In genomic region chr5:121614921-121615320, GRCm38 (mm10) we compare ENCODE assay signal across 7 mouse cellular contexts. TPM values are rescaled to one million over a fixed set of nuclear protein-coding genes. Genes with fewer than 3 reads are reported as not detected.
DNase-seq lines count a peak whose midpoint lies in the region; TF ChIP-seq lines count a peak whose summit lies in the region.
"Not testable (repeated sequence)": the region's sequence is repeated elsewhere in the genome, so short reads cannot be mapped to it uniquely, and the experiment has no call there.

No protein-coding gene starts in this region.

- not testable (repeated sequence) for H3K4me1 ChIP-seq in brown adipose tissue, adult 24 weeks (ENCODE audit: control insufficient read depth, insufficient read depth, insufficient read length, low read length); kidney, adult 2 months (ENCODE audit: control insufficient read depth, insufficient read depth, low read length); lung, adult 2 months (ENCODE audit: control insufficient read depth, insufficient read depth, low read length)

- peak; percentile 91 for DNase-seq in heart, adult 11 months
- peak; percentile 47 for DNase-seq in kidney, adult 2 months
- peak; percentile 45 to 47 for DNase-seq in kidney, postnatal 36 days
- not testable (repeated sequence) for DNase-seq in lung, adult 2 months
- peak; percentile 33 for DNase-seq in lung, postnatal 14 days
- DNase-seq in lung, postnatal 36 days = peak; percentile 66

- not testable (repeated sequence) for TF ChIP-seq POLR2A in kidney, adult 2 months (IDR thresholded peaks at IDR 0.05; ENCODE audit: low read depth, low read length)
- TF ChIP-seq POLR2A in lung, adult 2 months (IDR thresholded peaks at IDR 0.05; ENCODE audit: borderline replicate concordance, extremely low read depth, low read depth, low read length) = 0 out of 2 replicates have a peak, but pooled peaks have one; percentile 13

- TF ChIP-seq CTCF in kidney, adult 2 months (conservative IDR thresholded peaks at IDR 0.05; ENCODE audit: insufficient read depth, insufficient read length, low read depth, low read length); lung, adult 2 months (IDR thresholded peaks at IDR 0.05; ENCODE audit: insufficient read depth, low read length): not testable (repeated sequence)

- not testable (repeated sequence) for H3K36me3 ChIP-seq in kidney, adult 2 months (ENCODE audit: control insufficient read depth, insufficient read depth, low read length)

- WGBS in kidney, adult 2 months = 64% methylated on average over 3 of the region's 3 CpGs
- WGBS in lung, adult 2 months = 43% methylated on average over 3 of the region's 3 CpGs

- H3K27ac ChIP-seq in brown adipose tissue, adult 24 weeks (replicated peaks; ENCODE audit: low read depth, low read length) = 0 out of 2 replicates have a peak overlapping the region, but pooled peaks have one; percentile 12
- peak overlapping the region; percentile 54; the same call in 1 of the 2 replicates for H3K27ac ChIP-seq in kidney, adult 2 months (ENCODE audit: insufficient read depth, low read depth, low read length)

- H3K4me3 ChIP-seq in brown adipose tissue, adult 24 weeks (ENCODE audit: insufficient read depth, low read depth, low read length); kidney, adult 2 months (ENCODE audit: insufficient read depth, low read depth, low read length); lung, adult 2 months (replicated peaks; ENCODE audit: extremely low read depth, low read depth, low read length): not testable (repeated sequence)

- not testable (repeated sequence) for H3K27me3 ChIP-seq in kidney, adult 2 months (replicated peaks; ENCODE audit: control insufficient read depth, insufficient read depth, low read length)

RNA-seq across cellular contexts. Expression of gene Acad12, which starts 3.8 kb away (rescaled TPM):
- polyA plus RNA-seq in brown adipose tissue, adult 24 weeks (2012; ENCODE audit: insufficient read depth, insufficient read length, missing spikeins) = 18.4 and 32.3 TPM in 2 replicates
- 47.0 and 51.4 TPM in 2 replicates for polyA plus RNA-seq in kidney, adult 2 months (2012; rRNA removed)
- polyA plus RNA-seq in lung, adult 2 months (2012; rRNA removed) = 10.1 and 10.3 TPM in 2 replicates

RNA-seq across cellular contexts. Expression of gene Aldh2, which starts 21.3 kb away (rescaled TPM):
- 645 and 839 TPM in 2 replicates for polyA plus RNA-seq in brown adipose tissue, adult 24 weeks (2012; ENCODE audit: insufficient read depth, insufficient read length, missing spikeins)
- polyA plus RNA-seq in kidney, adult 2 months (2012; rRNA removed) = 1,369 and 1,431 TPM in 2 replicates
- 1,209 and 1,438 TPM in 2 replicates for polyA plus RNA-seq in lung, adult 2 months (2012; rRNA removed)

RNA-seq across cellular contexts. Expression of gene Acad10, which starts 45.4 kb away (rescaled TPM):
- 23.2 and 30.2 TPM in 2 replicates for polyA plus RNA-seq in brown adipose tissue, adult 24 weeks (2012; ENCODE audit: insufficient read depth, insufficient read length, missing spikeins)
- polyA plus RNA-seq in kidney, adult 2 months (2012; rRNA removed) = 55.9 and 68.1 TPM in 2 replicates
- polyA plus RNA-seq in lung, adult 2 months (2012; rRNA removed) = 6.1 and 7.0 TPM in 2 replicates

RNA-seq across cellular contexts. Expression of gene Brap, which starts 45.4 kb away (rescaled TPM):
- polyA plus RNA-seq in brown adipose tissue, adult 24 weeks (2012; ENCODE audit: insufficient read depth, insufficient read length, missing spikeins) = 32.3 and 50.9 TPM in 2 replicates
- 44.0 and 50.1 TPM in 2 replicates for polyA plus RNA-seq in kidney, adult 2 months (2012; rRNA removed)
- polyA plus RNA-seq in lung, adult 2 months (2012; rRNA removed) = 28.8 and 30.6 TPM in 2 replicates
